Mouse (Mus musculus) cerebellum, adult 9-10 months (tissue): ENCODE results near the gene 6030498E09Rik.

ENCODE experiments used
- DNase-seq: peaks from one replicate; pipeline ENCODE4 v3.0.0; 2022

Gene 6030498E09Rik

DNA sequence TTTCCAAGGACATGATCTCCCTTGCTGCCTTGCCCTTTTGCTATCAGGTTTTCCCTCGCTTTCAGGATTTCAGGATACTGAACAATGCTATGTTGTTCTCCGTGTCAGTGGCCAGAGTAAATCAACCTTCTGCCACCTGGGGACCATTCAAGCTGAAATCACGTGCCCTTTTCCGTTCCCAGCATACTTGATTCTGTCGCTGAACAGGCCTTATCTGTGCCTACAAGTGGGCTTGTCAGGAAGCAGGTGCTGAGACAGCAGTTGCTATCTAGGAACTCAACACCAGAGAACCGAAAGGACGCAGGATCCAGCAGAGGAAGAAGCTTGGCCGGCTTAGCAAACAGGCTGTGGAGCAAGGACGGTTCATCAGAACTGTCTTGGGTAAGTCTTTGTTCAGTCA lies at the start of gene 6030498E09Rik:
Gene 6030498E09Rik (plus strand): TSS at position 194 of the 400 bp plus-strand sequence.
- DNase-seq: no peak

DNA sequence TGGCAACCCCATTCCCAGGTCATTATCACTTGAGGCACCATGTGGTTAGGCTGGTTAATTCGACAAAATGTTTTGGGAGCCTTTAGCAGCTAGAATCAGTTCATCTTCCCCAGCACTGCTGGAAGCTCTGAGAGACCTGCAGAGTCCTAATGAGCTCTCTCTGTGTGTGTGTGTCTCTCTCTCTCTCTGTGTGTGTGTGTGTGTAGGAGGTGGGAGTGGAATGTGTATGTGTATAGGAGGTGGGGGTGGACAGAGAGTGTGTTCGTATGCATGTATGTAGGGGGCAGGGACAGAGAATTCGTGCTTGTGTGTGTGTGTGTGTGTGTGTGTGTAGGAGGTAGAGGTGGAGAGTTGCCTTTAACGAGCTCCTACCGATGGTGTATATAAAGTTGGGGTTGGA lies 42.4 kb upstream of the 6030498E09Rik start:
- DNase-seq: no peak

DNA sequence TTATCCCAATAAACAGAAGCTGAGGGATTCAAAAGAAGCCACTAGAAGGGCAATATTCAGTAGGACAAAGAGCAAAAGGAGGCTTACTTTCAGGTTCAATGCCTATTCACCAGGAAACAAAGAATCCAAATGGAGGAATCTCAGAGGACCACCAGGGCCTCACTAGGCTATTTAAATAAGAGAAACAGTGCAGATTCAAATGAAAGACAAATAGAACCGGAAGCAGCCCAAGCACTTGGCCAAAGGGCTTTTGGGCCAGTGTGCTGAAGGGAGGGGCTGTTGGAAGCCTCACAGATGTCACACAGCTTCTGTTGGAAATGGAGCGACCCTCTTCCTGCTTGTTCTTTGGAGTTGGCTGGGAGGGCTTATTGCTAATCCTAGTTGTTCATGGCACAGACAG lies 41.8 kb upstream of the 6030498E09Rik start:
- DNase-seq: no peak

DNA sequence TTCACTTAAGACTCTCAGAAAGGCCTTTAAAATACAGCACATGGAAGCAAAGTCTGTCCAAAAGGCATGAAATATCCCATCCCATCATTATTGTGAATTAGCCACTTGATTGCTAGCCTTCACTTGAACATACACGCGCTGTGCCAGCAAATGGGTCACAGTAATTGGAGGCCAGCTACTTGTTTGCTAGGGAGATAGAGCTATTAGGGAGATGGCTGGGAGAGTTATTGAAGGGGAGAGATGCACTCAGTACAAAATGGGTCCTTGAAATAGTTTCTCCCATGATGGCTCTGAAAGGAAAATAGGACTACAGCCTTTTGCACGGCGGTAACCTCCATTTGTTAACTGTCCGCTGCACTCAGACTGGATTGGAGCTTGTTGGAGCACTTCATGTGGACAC lies 38.8 kb upstream of the 6030498E09Rik start:
- DNase-seq: no peak

DNA sequence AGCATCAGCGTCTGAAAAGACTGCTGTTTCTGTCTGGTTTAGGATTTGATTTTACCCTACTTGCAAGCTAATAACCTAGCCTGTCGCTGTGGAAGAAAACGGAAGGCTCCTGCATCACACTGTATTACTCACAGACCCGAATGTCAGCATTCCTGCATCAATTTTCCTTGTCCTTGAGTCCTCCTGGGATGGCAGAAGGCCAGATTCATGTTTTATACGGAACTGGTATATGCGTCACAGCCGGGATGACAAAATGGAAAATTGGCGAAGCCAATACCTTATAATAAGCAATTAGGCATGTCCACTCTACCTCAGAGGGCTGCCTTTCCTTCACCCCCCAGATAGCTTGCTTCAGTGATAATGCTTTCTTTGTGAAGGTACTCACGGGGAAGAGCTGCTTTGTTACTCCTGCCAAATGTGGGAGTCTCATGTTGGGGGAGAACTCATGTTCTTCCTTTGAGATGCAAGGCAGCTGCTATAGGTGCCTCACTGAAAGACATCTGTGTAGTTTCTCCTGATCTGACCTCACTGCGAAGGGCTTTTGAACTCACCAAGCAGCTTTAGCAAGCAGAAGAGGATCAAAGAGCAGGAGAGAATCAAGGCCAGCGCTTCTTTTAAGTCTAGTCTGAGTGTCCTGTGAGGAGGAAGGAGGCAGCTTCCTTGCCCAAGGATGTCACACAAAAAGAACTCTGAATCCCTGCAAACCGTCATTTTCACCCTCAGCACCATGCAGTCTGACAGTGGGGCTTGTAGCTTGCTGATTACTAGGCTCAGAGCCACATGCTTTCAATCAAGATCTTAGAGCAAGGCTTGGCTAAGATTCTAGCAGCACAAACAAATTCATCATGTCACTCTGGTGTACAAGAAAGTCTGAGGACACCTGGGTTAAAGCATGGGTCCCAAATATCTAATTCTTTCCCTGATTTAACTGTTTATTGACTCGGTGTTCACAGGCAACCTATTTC lies 37.3 kb upstream of the 6030498E09Rik start:
- no peak for DNase-seq

DNA sequence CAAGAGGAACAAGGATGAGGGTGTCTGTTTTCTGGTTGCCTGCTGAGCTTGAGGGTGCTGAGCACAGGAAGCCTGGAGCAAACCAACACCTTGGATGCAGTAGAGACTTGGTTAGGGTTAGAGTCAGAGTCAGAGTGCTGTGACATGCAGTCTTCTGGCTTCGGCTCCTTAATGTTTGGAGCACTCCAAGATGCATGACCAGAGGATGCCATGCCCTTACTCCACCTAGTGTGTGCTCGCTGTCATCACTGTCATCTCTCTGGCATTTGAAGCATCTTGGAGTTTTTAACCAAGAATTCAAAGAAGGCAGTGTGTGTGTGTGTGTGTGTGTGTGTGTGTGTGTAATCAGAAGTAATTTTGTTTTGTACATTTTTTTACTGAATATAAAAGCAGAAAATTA lies 1.0 kb upstream of the 6030498E09Rik start:
- DNase-seq: no peak

DNA sequence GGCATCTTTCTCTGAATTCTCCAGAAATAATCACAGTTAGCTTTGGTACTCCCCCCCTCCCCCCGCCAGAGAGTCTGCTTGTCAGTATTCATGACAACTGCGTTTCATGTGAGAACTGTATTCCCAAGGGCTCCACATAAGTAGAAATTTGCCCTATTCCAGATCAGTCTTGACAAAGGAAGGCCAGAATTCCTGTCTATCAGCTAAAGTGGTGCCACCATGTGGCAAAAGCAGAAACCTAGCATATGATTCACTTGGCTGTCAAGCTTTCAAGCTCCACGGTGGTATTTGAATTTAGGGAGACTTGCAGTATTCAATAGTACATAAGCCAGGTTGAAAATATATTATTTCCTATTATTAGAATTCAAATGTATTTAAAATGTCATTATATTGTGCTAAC lies 585 bp upstream of the 6030498E09Rik start:
- no peak for DNase-seq

DNA sequence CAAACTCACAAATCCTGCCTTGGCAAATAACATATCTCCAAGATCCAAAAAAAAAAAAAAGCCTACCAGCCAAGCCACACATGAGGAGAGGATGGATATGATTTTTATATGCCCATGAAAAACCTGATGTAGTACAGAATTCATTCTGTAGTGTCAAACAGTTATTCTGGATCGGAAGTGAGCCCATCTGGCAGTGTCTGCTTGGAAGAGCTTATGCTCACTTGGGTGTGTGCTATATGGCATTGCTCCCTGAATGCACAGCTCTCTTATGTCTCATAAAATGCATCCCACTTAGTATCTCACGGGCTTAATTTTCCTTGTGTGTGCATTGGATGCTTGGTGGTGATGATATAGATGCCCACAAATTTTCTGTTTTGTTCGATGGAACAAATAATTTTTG lies 21.9 kb downstream of the 6030498E09Rik start:
- no peak for DNase-seq

DNA sequence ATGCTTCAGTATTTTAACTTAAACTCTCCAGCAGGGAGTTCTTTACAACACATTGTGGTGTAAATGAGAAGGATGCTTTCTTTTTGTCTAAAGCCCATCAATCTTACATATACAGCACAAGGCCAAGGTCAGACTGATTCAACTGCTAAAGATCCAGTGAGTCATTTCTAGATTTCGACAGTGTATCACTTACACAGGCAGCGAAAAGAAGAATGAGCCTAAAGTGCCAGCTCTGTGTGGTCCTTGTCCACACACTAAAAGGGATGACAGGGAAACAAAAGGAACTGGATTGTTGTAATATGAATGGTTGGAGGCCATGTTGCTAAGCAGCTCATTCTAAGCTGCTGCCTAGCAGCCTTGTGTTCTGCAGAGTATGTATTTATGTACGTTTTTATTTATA lies 41.5 kb downstream of the 6030498E09Rik start:
- DNase-seq: no peak

DNA sequence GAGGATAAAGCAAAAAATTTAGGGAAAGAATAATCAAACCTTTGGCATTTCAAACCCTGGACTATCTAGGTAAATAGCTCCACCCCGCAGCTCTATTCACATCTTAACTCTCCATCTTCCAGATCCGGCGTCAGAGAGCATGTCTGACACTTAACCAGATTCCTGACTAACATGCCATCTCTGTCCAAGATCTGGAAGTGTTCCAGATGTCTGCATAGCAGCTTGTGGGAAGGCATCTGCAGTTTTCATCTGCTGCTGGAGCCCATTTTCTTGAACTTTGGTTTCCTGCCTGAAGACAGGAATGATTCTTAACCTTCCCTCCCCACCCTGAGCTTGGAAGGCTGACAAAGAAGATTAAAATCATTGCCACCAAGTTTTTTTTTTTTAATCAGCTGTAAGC lies 44.4 kb downstream of the 6030498E09Rik start:
- no peak for DNase-seq

DNA sequence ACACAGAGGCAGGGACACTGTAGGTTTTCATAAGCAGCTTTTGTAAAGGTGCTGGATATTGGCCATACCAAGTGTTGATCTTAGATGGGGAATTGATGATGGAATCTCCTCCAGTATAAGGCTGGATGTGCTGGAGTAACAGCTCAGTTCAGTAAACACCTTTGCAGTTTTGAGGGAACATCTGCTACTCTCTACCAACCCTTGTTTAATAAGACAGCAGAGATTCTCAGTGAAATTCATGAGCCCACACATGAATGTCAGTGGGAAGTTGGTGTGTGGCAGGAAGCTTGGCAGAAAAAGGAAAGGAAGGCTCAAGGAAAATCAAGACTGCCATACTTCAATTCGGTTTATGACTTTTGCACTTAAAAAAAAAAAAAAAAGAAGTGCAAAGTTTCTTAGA lies 186.1 kb downstream of the 6030498E09Rik start:
- no peak for DNase-seq

DNA sequence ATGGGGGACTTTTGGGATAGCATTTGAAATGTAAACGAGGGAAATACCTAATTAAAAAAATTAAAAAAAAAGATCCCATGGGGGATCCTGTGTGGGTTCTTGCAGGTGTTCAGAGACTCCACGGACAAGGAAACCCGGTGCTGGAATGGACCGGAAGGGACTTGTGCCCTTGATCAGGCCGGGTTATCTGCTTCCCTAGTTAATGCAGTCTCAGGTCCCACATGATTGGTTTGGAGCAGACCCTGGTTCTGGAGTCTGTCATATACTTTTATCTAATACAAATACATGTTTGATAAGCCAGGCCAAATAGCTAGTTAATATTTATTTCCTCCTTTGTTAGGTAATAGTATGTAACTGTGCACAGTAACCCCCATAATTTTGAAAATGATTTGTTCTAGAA lies 223.8 kb downstream of the 6030498E09Rik start:
- no peak for DNase-seq
